Mouse (Mus musculus) liver, postnatal 0 days (tissue): ENCODE data around the gene Evi5. TPM values are rescaled to one million over a fixed set of nuclear protein-coding genes. Genes with fewer than 3 reads are reported as not detected.

ENCODE experiments used
- ATAC-seq: fragments of 200-750 bp; cut with Nextera tagmentation; 2 replicates; pipeline ENCODE4 v1.8.0; 2017; ENCODE audit warnings: mild to moderate bottlenecking, moderate library complexity
- DNase-seq: peaks from one replicate; pipeline ENCODE4 v3.0.0-alpha.2; 2016
- H3K27ac ChIP-seq: fragments of 300-500 bp; sonication (generic); 2 replicates; pipeline ENCODE4 v1.5.1; 2014; ENCODE audit warnings: antibody characterized with exemption, moderate library complexity, mild to moderate bottlenecking, low read depth
- H3K27me3 ChIP-seq: fragments of 300-500 bp; sonication (generic); 2 replicates; pipeline ENCODE4 v1.6.1; 2014; ENCODE audit warnings: low read length, control low read depth, mixed read lengths; ENCODE audit not compliant: insufficient read depth
- H3K36me3 ChIP-seq: fragments of 300-500 bp; sonication (generic); replicated peaks from 2 replicates; pipeline ENCODE4 v1.6.1; 2014; ENCODE audit warnings: mild to moderate bottlenecking, control low read depth, low read length, moderate library complexity, mixed read lengths; ENCODE audit not compliant: insufficient read depth
- H3K4me1 ChIP-seq: fragments of 300-500 bp; sonication (generic); 2 replicates; pipeline ENCODE4 v1.6.1; 2014; ENCODE audit warnings: antibody characterized with exemption, mild to moderate bottlenecking, control low read depth; ENCODE audit not compliant: insufficient read depth
- H3K4me2 ChIP-seq: fragments of 300-500 bp; sonication (generic); 2 replicates; pipeline ENCODE4 v1.6.1; 2014; ENCODE audit warnings: low read depth, mild to moderate bottlenecking, low read length, moderate library complexity, mixed read lengths
- H3K4me3 ChIP-seq: fragments of 300-500 bp; sonication (generic); 2 replicates; pipeline ENCODE4 v1.5.1; 2014; ENCODE audit warnings: low read depth, low read length
- H3K9ac ChIP-seq: fragments of 300-500 bp; sonication (generic); replicated peaks from 2 replicates; pipeline ENCODE4 v1.6.1; 2014; ENCODE audit warnings: mild to moderate bottlenecking, moderate library complexity
- H3K9me3 ChIP-seq: fragments of 300-500 bp; sonication (generic); 2 replicates; pipeline ENCODE4 v1.6.1; 2016; ENCODE audit warnings: mild to moderate bottlenecking, control low read depth, low read length, mixed read lengths
- CTCF ChIP-seq: sonication (generic); IDR thresholded peaks from 2 replicates; pipeline ENCODE4 v1.5.1; 2016; ENCODE audit warnings: antibody characterized with exemption, low read depth
- EP300 ChIP-seq: IDR thresholded peaks from 2 replicates; pipeline ENCODE4 v1.6.1; 2016; ENCODE audit warnings: antibody characterized with exemption, low read depth, mild to moderate bottlenecking
- WGBS: fragments of 180-500 bp; shearing (Covaris S2); extraction: QIAGEN DNeasy Blood & Tissue Kit; methylation state at CpG from one replicate; pipeline ENCODE4 v1.1.7; 2014; ENCODE audit not compliant: insufficient replicate concordance; 5-methylcytosine and 5-hydroxymethylcytosine counted together
- polyA plus RNA-seq: library from polyadenylated mRNA; unstranded; fragments of >200 nt; fragmentation: Nextera tagmentation; extraction: Ambion mirVana; gene quantifications from 2 replicates; pipeline ENCODE4 v1.2.1, GENCODE M21; 2015

Gene Evi5
- polyA plus RNA-seq, 1 experiment from 2014 or later = 68.4 TPM

DNA sequence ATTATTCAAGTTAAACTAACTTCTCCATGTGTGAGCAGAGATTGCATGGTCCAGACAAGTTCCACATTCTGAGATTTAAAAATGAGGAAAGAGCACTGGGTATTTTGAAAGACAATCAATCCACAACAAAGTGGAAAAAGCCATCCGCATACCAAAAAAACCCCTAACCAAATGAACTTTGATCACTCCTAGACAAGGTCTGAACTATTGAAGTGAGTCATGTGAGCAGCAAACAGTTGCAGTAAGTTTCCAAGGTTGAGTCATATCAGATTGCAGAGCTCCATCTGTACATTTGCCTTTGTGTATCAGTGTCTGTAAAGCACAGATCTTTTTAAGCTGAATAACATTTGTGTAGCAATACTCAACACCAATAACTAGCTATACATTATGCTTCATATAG lies 120.2 kb downstream of the Evi5 start:
- Histone ChIP-seq H3K9ac (no peak overlapping the region), H3K4me3 (no peak overlapping the region), H3K27ac (no peak overlapping the region), H3K27me3 (no peaks in the 10 kb centered on the region), H3K4me2 (no peak overlapping the region), H3K9me3 (no peaks in the 10 kb centered on the region), H3K4me1 (peaks cover 26% of the 10 kb centered on the region), H3K36me3 (peaks cover 15% of the 10 kb centered on the region)
- WGBS = 51% methylated on average over 1 of the region's 1 CpGs
- no peak for TF ChIP-seq EP300
- no peak for TF ChIP-seq CTCF
- no peak for DNase-seq
- ATAC-seq = peak; percentile 61

GRCm38 (mm10) chr5:107753656-107754055 lies 121.3 kb downstream of the Evi5 start:
- TF ChIP-seq EP300 (no peak), CTCF (no peak)
- Histone ChIP-seq H3K9me3 (no peaks in the 10 kb centered on the region), H3K27me3 (no peaks in the 10 kb centered on the region), H3K4me2 (no peak overlapping the region), H3K4me3 (no peak overlapping the region), H3K9ac (no peak overlapping the region), H3K27ac (0 out of 2 replicates have a peak overlapping the region, but pooled peaks have one; percentile 12), H3K4me1 (peaks cover 23% of the 10 kb centered on the region), H3K36me3 (peaks cover 8% of the 10 kb centered on the region)
- ATAC-seq (no peak), DNase-seq (no peak)
- 93% methylated on average over 7 of the region's 7 CpGs for WGBS

GRCm38 (mm10) chr5:107749229-107749916 lies 125.5 kb downstream of the Evi5 start:
- H3K4me3 ChIP-seq = no peak overlapping the region
- H3K4me1 ChIP-seq = peaks cover 19% of the 10 kb centered on the region
- 27% methylated on average over 9 of the region's 9 CpGs for WGBS
- H3K36me3 ChIP-seq = peaks cover 16% of the 10 kb centered on the region
- no peak overlapping the region for H3K9ac ChIP-seq
- H3K9me3 ChIP-seq = no peaks in the 10 kb centered on the region
- ATAC-seq (peak; percentile 54), DNase-seq (no peak)
- TF ChIP-seq EP300 (peak; percentile 34; the same call in 1 of the 2 replicates), CTCF (no peak)
- H3K27ac ChIP-seq = peak overlapping the region; percentile 78
- H3K27me3 ChIP-seq = no peaks in the 10 kb centered on the region
- peak overlapping the region; percentile 27 for H3K4me2 ChIP-seq

DNA sequence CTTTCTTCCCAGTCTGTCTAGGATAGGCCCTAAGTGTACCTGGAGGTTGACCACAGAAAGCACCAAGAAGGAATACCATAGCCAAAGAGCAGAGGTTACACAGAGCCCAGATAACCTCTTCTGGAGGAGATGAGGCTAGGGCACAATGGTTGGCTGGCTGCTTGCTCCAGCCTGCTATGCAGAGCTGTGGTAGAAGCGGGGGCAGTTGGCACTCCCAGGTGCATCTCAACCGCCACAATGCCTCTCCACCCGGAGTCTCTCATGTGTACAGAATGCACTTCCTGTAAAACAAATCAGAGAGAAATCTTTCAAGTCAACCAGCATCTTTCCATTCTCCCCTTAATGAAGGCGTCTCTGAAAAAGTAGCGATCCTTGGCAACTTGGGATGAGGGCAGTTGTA lies 135.9 kb downstream of the Evi5 start:
- Histone ChIP-seq H3K9ac (no peak overlapping the region), H3K27me3 (no peaks in the 10 kb centered on the region), H3K4me1 (no peaks in the 10 kb centered on the region), H3K4me2 (no peak overlapping the region), H3K36me3 (peaks cover 9% of the 10 kb centered on the region), H3K27ac (peak overlapping the region; percentile 60), H3K9me3 (no peaks in the 10 kb centered on the region), H3K4me3 (no peak overlapping the region)
- ATAC-seq (peak; percentile 46), DNase-seq (peak; percentile 34)
- TF ChIP-seq CTCF = no peak
- TF ChIP-seq EP300 = peak; percentile 49; the same call in 1 of the 2 replicates
- WGBS = 73% methylated on average over 5 of the region's 5 CpGs

DNA sequence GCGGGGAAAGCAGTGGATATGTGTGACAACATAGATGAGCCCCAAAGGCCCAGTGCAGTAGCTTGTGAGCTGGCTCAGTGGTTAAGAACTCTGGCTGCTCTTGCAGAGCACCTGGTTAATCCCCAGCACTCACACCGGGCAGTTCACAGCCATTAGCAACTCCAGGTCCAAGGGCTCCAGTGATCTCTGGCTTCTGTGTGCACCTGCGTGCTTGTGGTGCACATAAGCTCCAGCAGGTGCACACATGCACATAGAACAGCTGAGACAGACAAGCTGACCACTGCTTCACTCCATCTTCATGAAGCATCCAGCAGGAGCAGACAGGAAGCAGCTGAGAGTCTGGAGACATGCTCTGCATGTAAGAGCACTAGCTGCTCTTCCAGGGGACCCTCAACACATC lies 136.6 kb downstream of the Evi5 start:
- TF ChIP-seq EP300 (no peak), CTCF (no peak)
- H3K4me1 ChIP-seq = no peaks in the 10 kb centered on the region
- H3K4me3 ChIP-seq = no peak overlapping the region
- no peak overlapping the region for H3K9ac ChIP-seq
- ATAC-seq = peak; percentile 38; the same call in 1 of the 2 replicates
- no peak for DNase-seq
- H3K36me3 ChIP-seq = peaks cover 2% of the 10 kb centered on the region; the same call in 1 of the 2 replicates
- no peaks in the 10 kb centered on the region for H3K27me3 ChIP-seq
- H3K4me2 ChIP-seq = no peak overlapping the region
- peak overlapping the region; percentile 60 for H3K27ac ChIP-seq
- no peaks in the 10 kb centered on the region for H3K9me3 ChIP-seq
- WGBS = 85% methylated on average over 3 of the region's 3 CpGs

DNA sequence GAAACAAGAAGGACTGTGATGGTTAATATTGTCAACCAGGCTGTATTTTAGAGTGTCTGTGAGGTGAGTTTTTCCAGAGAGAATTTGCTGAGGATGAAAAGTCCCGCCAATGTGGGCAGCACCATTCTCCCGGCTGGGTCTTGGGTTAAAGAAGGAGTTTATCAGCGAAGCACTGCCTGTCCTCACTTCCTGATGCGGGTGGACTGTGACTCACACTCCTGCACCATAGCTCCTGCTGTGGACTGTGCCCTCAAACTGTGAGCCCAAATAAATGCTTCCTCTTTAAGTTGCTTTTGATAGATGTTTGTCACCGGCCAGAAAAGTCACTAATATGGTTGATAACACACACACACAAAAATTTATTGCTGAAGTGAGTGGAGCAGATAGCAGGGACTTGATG lies 138.7 kb downstream of the Evi5 start:
- Histone ChIP-seq H3K27me3 (no peaks in the 10 kb centered on the region), H3K36me3 (no peaks in the 10 kb centered on the region; the same call in 1 of the 2 replicates), H3K9me3 (no peaks in the 10 kb centered on the region), H3K4me2 (no peak overlapping the region), H3K9ac (no peak overlapping the region), H3K4me3 (no peak overlapping the region), H3K27ac (no peak overlapping the region), H3K4me1 (no peaks in the 10 kb centered on the region)
- no peak for ATAC-seq
- no peak for DNase-seq
- no peak for TF ChIP-seq EP300
- 70% methylated on average over 5 of the region's 5 CpGs for WGBS
